Mouse (Mus musculus): ENCODE results near the gene Siglecf.

DNA sequence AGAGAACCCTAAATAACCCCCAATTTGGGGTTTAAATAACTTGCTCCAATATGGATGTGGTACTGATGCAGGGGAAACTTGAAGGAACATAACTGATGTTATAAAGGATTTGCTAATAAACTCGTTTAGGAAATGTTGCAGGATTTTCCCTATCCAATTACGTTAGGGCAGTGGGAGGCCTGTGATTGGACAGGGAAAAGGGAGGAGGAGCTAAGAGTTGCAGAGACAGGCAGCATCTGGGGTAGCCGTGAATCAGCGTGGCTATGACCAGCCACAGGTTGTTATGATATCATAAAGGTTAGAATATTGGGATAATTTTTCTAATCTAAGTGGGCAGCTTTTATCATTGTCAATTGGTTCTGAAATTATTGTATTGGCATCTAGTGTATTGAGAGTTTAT lies 23.0 kb upstream of the Siglecf start:
- TF ChIP-seq POLR2A (IDR thresholded peaks at IDR 0.05; ENCODE audit: insufficient read depth, low read length), result no peak
- TF ChIP-seq CTCF (IDR thresholded peaks at IDR 0.05; ENCODE audit: low read depth, low read length), result no peak

Measured in ES-Bruce4 (cell line).